Mouse (Mus musculus) Patski (cell line): ENCODE measurements around the gene Gtf2f1. TPM values are rescaled to one million over a fixed set of nuclear protein-coding genes. Genes with fewer than 3 reads are reported as not detected.

Experiments
- ATAC-seq: fragments of 100-300 bp; one replicate; pipeline ENCODE4 v1.8.0; 2021
- CTCF ChIA-PET: fragments of 350-600 bp; sonication (Branson Sonifier 250); formaldehyde crosslinking; loops from one replicate; lab custom pipeline; 2022; ENCODE audit warnings: inconsistent platforms; lab: Charles Lee
- POLR2A ChIA-PET: fragments of 350-600 bp; sonication (Branson Sonifier 250); formaldehyde crosslinking; loops from one replicate; lab custom pipeline; 2022; ENCODE audit warnings: antibody characterized with exemption, inconsistent platforms; lab: Charles Lee
- DNase-seq: peaks from one replicate; pipeline ENCODE4 v3.0.0-alpha.2; 2011; ENCODE audit warnings: low read depth, low spot score
- H3K27me3 ChIP-seq: fragments of 371-371 bp; one replicate; pipeline ENCODE4 v1.5.1; 2021
- CTCF ChIP-seq: fragments of 100-300 bp; IDR thresholded peaks from one replicate; pipeline ENCODE4 v1.5.1; 2021
- in situ Hi-C: fragments of 300-500 bp; cut with MboI; formaldehyde crosslinking; loops from 3 replicates; pipeline ENCODE4 v1.11.1; 2018; ENCODE audit warnings: low pct_unique_long_range_greater_than_20kb, mixed read lengths
- polyA plus RNA-seq: library from polyadenylated mRNA; unstranded; gene quantifications from one replicate; pipeline ENCODE4 v1.2.3, GENCODE M21; 2021

Gene Gtf2f1
- polyA plus RNA-seq, 1 experiment from 2014 or later = 104 TPM

DNA sequence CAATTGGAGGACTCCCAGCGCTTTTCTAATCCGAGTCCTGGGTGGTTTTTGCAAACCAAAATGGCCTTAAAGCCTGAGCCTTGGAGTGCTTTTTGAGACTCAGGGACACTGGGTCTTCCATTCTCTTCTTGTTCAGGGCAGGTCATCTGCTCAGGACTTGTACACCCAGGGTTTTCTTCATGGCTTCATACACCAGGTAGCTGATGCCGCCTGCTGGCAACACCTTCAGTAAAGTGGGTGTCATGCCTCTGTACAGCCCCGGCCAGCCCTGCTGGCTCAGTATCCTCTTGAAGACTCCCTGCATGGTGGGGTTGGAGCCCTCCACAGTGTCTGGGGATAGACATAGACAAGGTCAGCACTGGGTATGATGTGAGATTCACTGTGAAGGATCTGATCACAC, 21.8 kb upstream of the Gtf2f1 start:
- DNase-seq (no peak), ATAC-seq (no peak)
- ChIA-PET POLR2A (interaction anchor here (1.0 kb wide), 1 partner anchor 11 kb away, joined by 3 read pairs; no protein-coding TSS in a partner anchor), CTCF (interaction anchor here (2.9 kb wide), 1 partner anchor 11 kb away, joined by 13 read pairs; no protein-coding TSS in a partner anchor)
- in situ Hi-C loops = no loop called here
- TF ChIP-seq CTCF = no peak
- no peaks in the 10 kb centered on the region for H3K27me3 ChIP-seq

DNA sequence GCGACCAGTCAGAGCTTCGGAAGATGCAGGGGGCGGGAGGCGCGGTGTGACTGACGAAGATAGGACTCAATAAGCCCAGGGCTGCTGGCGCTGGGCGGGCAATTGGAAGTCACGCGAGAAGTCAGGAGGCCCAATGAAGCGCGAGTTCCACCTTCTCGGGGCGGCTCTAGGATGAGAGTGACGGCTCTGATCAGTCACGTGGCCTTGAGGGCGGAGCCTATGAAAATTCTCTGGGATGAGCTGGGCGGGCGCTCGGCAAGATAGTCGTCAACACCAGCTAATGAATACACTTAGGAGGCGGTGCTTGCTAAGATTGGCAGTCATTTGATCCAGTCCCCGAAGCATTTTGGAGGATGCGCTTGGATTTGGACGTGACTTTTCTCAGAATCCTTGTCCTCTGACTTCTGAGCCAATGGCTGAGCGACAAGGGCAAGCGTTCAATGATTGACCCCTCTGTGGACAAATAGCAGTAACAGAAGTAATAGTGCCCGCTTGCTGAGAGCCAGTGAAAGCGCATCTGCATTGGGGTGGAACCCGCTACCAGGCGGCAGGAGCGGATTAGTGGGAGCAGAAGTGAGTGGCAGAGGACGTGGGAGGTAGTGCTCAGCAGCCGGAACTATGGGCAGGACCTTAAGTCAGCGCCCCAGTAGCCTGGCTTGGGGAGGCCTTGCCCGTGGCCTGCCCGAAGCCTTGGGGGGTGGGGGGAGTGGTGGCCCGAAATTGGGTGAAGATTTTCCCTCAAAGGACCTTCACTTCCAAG, 20.8 kb upstream of the Gtf2f1 start:
- ChIA-PET POLR2A (interaction anchor here (1.0 to 1.1 kb wide), 2 partner anchors 12 to 215 kb away, joined by 3 read pairs; no protein-coding TSS in a partner anchor), CTCF (interaction anchor here (1.2 to 2.9 kb wide), 3 partner anchors 12 to 29 kb away, joined by 3 to 13 read pairs (median 5); no protein-coding TSS in a partner anchor)
- in situ Hi-C loops = no loop called here

DNA sequence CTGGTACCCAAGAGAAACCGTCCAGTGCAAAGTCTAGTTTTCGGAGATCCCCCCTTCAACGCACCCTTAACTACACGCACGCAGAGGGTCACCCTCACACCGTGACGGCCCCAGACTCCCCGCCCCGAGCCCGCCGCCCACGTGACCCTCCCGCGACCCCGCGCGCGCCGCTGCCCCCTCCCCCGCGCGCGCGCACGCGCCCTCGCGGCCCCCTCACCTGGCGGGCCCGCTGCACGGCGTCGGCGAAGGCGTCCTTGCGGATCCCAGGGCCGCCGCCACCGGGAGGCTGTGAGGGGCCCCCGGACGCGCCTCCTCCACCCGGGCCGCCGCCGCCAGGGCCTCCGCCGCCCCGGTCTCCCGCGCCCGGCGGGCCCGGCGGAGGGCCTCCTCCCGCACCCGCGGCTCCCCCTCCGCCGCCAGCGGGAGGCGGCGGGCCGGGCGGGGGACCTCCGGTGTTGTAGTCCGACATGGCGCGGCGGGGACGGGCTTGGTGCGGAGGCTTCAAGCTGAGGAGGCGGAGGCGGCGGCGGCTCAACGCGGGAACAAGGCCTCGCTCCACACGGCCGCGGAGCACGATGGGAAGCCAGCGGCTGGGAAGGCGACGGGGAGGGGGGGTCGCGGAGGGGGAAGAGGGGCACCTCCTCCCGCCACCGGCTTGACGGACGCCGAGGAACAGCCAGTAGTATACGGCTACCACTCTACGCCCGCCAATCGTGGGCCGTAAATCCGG, 20.0 kb upstream of the Gtf2f1 start, which contains the start of gene Khsrp:
TSS of gene Khsrp (minus strand) at position 592 of the 730 bp plus-strand sequence.
- ChIA-PET POLR2A (interaction anchor here (0.8 to 1.1 kb wide), 2 partner anchors 25 to 214 kb away, joined by 3 to 4 read pairs; no protein-coding TSS in a partner anchor), CTCF (interaction anchor here (1.2 to 2.9 kb wide), 3 partner anchors 12 to 29 kb away, joined by 3 to 13 read pairs (median 5); no protein-coding TSS in a partner anchor)
- ATAC-seq (no peak), DNase-seq (no peak)
- no peaks in the 10 kb centered on the region for H3K27me3 ChIP-seq
- in situ Hi-C loops = no loop called here
- no peak for TF ChIP-seq CTCF

More for the DNA sequence above, 20.8 kb upstream of the Gtf2f1 start:
- no peaks in the 10 kb centered on the region for H3K27me3 ChIP-seq
- TF ChIP-seq CTCF = no peak
- DNase-seq (peak; percentile 99), ATAC-seq (peak; percentile 98)

DNA sequence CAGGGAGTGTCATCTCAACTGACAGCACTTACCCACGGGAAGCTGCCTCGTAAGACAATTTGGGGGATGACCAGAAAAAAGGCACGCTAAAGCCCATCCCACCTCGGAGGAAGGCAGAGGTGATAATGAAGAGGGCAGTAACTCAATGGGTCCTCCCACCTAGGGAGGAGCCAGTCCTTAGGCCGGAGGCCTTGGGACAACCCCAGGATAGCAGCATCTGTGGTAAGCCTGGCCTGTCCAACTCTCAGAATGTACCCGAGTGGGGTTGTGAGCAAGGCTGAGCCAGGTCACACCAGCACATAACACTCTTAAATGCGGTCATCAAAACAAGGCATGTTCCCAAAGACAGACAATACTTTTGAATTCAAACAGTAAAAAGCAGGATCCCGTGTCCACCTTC, 18.6 kb upstream of the Gtf2f1 start:
- TF ChIP-seq CTCF = no peak
- in situ Hi-C loops = no loop called here
- no peaks in the 10 kb centered on the region for H3K27me3 ChIP-seq
- ChIA-PET POLR2A (no interaction called here), CTCF (no interaction called here)
- ATAC-seq = no peak
- no peak for DNase-seq

DNA sequence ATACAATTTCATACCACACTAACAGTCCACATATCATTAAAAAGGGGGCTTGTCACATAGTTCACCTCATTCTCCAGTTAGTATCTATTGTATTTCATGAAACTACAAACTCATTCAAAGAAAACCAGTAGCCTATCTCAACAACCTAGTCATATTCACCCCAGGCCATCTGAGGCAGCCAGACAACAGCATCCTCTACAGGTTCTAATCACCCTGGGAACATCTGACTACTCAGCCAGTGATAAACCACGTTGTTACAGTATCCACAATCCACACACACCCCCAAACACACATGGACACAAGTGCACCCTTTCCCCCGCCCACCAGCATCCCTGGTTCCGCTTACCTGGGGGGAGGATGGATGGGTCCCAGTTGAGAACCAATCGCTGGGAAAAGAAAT, 16.4 kb upstream of the Gtf2f1 start:
- in situ Hi-C loops = no loop called here
- no peak for TF ChIP-seq CTCF
- ChIA-PET POLR2A (no interaction called here), CTCF (interaction anchor here (1.8 kb wide), 1 partner anchor 11 kb away, joined by 9 read pairs; no protein-coding TSS in a partner anchor)
- no peaks in the 10 kb centered on the region for H3K27me3 ChIP-seq
- ATAC-seq = no peak
- no peak for DNase-seq

DNA sequence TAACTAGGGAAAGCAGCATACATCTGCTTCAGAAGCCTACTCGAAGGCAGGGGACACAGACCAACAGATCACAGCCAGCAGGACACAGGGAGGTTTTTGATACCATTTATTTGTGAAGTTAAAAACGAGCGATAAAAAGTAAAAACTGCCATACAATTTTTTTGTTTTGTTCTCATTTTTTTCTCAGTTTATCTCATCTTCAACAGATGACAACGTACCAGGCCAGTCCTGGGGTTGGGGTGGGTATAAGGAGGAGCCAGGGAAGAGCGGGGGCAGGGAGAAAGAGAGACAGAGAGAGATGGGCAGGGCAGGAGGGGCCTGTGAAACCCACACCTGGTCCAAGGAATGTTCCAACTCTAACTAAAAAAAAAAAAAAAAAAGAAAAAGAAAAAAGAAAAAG, 9.9 kb upstream of the Gtf2f1 start:
- ChIA-PET CTCF (no interaction called here), POLR2A (no interaction called here)
- no peak for DNase-seq
- ATAC-seq = no peak
- no peak for TF ChIP-seq CTCF
- in situ Hi-C loops = no loop called here
- no peaks in the 10 kb centered on the region for H3K27me3 ChIP-seq

DNA sequence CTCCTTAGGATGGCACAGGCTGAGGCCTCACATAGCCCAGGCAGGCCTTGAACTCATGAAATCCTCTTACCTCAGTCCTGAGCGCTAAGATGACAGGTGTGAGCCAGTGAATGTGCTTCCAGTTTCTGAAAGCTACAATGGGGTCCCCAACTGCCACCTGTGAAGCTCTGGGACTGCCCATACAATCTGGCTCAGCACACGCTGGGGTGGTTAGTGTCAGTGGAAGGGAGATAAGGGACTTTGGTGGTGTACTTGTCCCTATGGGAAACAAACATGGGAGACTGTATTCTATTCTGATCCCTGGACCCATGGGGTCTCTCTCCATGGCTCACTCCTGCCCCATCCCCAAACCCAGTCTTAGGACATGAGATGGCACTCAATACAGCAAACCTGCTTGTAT, 8.6 kb upstream of the Gtf2f1 start:
- CTCF ChIA-PET = no interaction called here

DNA sequence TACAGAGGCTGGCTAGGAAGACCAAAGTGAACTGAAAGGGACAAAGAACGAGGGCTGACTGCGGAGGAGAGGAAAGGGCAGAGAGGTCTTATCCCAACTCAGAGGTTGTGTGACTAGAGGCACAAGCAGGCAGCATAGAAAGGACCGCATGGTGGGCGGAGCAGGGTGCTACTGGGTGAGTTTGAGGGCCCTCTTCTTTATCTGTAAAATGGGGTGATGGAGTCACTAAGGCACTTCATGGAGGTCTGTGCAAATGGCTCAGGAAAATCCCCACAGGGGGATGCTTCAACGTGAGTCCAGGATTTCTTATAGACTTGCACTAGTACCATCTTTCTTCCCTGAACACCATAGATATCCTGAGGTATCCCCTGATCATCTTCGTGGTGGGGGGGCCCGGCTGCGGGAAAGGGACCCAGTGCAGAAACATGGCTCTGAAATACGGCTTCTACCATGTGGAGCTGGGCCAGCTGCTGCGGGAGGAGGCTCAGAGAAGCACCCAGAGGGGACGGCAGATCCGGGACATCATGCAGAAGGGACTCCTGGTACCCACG, 1.2 kb upstream of the Gtf2f1 start:
- POLR2A ChIA-PET = no interaction called here
- CTCF ChIA-PET = no interaction called here
- in situ Hi-C loops = no loop called here
- ATAC-seq (no peak), DNase-seq (no peak)
- TF ChIP-seq CTCF = no peak
- no peaks in the 10 kb centered on the region for H3K27me3 ChIP-seq

More for the DNA sequence above, 8.6 kb upstream of the Gtf2f1 start:
- in situ Hi-C loops = no loop called here
- TF ChIP-seq CTCF = no peak
- POLR2A ChIA-PET = no interaction called here
- DNase-seq (no peak), ATAC-seq (no peak)
- no peaks in the 10 kb centered on the region for H3K27me3 ChIP-seq

DNA sequence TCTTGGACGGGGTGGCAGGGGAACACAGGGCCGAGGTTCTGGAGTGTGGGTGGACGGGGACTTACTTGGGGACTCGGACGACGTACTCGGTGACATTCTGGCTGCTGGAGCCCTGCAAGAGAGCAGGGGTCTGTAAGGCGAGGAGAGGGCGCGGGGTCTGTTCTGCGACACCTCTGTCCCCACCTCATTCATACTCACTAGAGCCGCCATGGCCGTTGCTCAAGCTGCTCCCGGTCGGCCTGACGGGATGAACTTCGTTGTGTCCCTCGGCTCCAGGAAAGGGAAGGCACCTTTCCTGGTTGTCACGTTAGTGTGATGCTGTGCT, 215 bp downstream of the Gtf2f1 start:
- no peaks in the 10 kb centered on the region for H3K27me3 ChIP-seq
- ATAC-seq (peak; percentile 28), DNase-seq (no peak)
- in situ Hi-C loops = no loop called here
- CTCF ChIA-PET = interaction anchor here (0.7 kb wide), 1 partner anchor 14 kb away, joined by 4 read pairs; the partner anchor contains the start of gene Alkbh7
- POLR2A ChIA-PET = no interaction called here
- TF ChIP-seq CTCF = no peak

DNA sequence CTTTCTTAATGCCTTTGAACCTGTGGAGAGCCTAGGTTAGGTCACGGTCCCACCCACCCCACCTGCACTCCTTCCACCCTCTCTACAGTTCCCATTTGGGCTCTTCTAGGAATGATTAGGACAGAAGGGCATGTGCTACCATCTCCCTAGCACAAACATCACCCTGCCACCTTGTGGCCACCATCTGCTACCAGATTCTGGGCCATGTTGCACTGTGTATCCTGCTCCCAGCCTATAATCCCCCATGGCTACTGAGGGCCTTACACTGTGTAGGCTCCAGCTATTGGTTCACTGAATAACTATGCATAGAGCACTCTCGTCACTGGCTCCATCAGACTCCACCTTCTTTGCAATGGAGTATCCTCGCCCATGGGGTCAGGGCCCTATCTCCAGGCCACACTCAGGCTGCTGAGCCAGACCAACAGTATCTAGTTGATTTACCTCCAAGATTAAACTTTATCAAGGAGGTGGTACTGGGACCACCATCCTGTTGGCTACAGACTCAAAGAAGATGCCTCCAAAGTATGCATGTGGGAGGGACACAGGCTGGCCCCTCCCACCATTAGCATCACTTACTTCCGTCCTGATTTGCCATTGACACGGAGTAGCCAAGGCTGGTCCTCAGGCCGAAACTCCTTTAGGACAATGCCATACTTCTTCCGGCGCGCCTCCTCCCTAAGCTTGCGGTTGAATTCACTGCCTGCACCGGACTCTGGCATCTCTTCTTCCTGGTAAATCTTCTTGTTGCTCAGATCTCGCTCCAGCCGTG, 3.8 kb downstream of the Gtf2f1 start:
- TF ChIP-seq CTCF = no peak
- H3K27me3 ChIP-seq = no peaks in the 10 kb centered on the region
- ChIA-PET POLR2A (no interaction called here), CTCF (interaction anchor here (1.9 kb wide), 1 partner anchor 10 kb away, joined by 5 read pairs; the partner anchor contains the start of gene Alkbh7)
- in situ Hi-C loops = no loop called here
- ATAC-seq (no peak), DNase-seq (no peak)
